Mouse (Mus musculus) heart, adult 2 months (tissue): ENCODE measurements around the gene Atp7a. TPM values are rescaled to one million over a fixed set of nuclear protein-coding genes. Genes with fewer than 3 reads are reported as not detected.

ENCODE experiments used
- DNase-seq, 2 experiments: peaks; one replicate each; pipeline ENCODE4 v3.0.0; 2021
- H3K27ac ChIP-seq: fragments of 200-600 bp; 2 replicates; pipeline ENCODE4 v1.8.1; 2022
- H3K27me3 ChIP-seq: fragments of 200-500 bp; 2 replicates; pipeline ENCODE4 v1.6.1; 2012; ENCODE audit warnings: mild to moderate bottlenecking, low read length, inconsistent platforms, mixed read lengths; ENCODE audit not compliant: control insufficient read depth, insufficient read depth
- H3K36me3 ChIP-seq: fragments of 200-500 bp; 2 replicates; pipeline ENCODE4 v1.6.1; 2012; ENCODE audit warnings: low read length, inconsistent platforms; ENCODE audit not compliant: control insufficient read depth, insufficient read depth
- H3K4me1 ChIP-seq: fragments of 200-500 bp; 2 replicates; pipeline ENCODE4 v1.6.1; 2011; ENCODE audit warnings: low read length; ENCODE audit not compliant: control insufficient read depth, insufficient read depth
- H3K4me3 ChIP-seq: fragments of 200-600 bp; 2 replicates; pipeline ENCODE4 v1.8.1; 2022
- H3K79me2 ChIP-seq: fragments of 200-500 bp; replicated peaks from 2 replicates; pipeline ENCODE4 v1.6.1; 2012; ENCODE audit warnings: mild to moderate bottlenecking, inconsistent platforms, low read length, moderate library complexity, mixed read lengths; ENCODE audit not compliant: control insufficient read depth, insufficient read depth
- H3K9ac ChIP-seq: fragments of 200-500 bp; 2 replicates; pipeline ENCODE4 v1.6.1; 2012; ENCODE audit warnings: low read depth, mild to moderate bottlenecking, control low read depth, inconsistent platforms, low read length, mixed read lengths
- CTCF ChIP-seq: fragments of 200-600 bp; IDR thresholded peaks from 2 replicates; pipeline ENCODE4 v1.8.1; 2022; ENCODE audit warnings: antibody characterized with exemption, mild to moderate bottlenecking, moderate library complexity
- EP300 ChIP-seq: fragments of 200-500 bp; IDR thresholded peaks from 2 replicates; pipeline ENCODE4 v1.6.1; 2011; ENCODE audit warnings: low read depth, low read length, control low read depth; ENCODE audit not compliant: insufficient read depth
- POLR2A ChIP-seq: fragments of 200-500 bp; IDR thresholded peaks from 2 replicates; pipeline ENCODE4 v1.6.1; 2011; ENCODE audit warnings: mild to moderate bottlenecking, low read depth, low read length, control low read depth; ENCODE audit not compliant: insufficient read depth
- WGBS: fragments of 180-500 bp; shearing (Covaris S2); methylation state at CpG from one replicate; pipeline ENCODE4 v1.1.7; 2018; 5-methylcytosine and 5-hydroxymethylcytosine counted together
- intact Hi-C: fragments of 180-260 bp; cut with DNase I; formaldehyde crosslinking; loops from one replicate; pipeline ENCODE4 v1.15.1; 2025
- polyA plus RNA-seq: library from polyadenylated mRNA; depleted of rRNA; stranded (reverse); fragments of >200 nt; gene quantifications from 2 replicates; pipeline ENCODE4 v1.2.3, GENCODE M21; 2012
- total RNA-seq, 2 experiments: library from RNA; stranded (reverse); gene quantifications; 2 replicates each; pipeline ENCODE4 v1.2.3; 2021

Atp7a gene
- total and polyA plus RNA-seq, 3 experiments, result 1.6 to 7.3 (median 6.7) TPM

DNA sequence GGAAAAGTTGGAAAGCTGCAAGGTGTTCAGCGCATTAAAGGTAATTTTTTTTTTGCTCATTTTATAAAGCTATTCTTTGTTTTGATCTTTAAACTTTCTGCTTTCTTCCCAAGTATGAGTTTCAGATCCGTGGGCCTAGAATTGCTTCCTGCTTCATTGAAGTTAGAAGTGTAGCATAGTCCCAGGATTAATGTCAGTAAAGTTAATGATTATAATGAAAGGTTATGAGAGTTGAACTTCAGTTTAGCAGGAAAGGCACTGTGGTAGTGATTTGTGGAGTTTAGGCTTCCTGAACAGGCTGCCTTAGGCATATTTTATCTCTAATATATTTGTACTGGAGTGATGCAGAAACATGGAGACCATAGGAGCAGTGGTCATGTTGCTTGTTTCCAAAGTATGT is 58.5 kb downstream of the Atp7a start:
- no peak for DNase-seq
- no peak for TF ChIP-seq CTCF
- TF ChIP-seq POLR2A, result no peak
- no peak for TF ChIP-seq EP300
- Histone ChIP-seq H3K27ac (no peak overlapping the region), H3K9ac (no peak overlapping the region), H3K79me2 (no peaks in the 10 kb centered on the region), H3K4me3 (no peak overlapping the region), H3K27me3 (no peaks in the 10 kb centered on the region), H3K36me3 (no peaks in the 10 kb centered on the region), H3K4me1 (peaks cover 2% of the 10 kb centered on the region)
- intact Hi-C loops, result loop anchor here (5.0 kb wide), 1 partner anchor 58 kb away; the partner anchor contains the start of gene Atp7a
- WGBS, result 77% methylated on average over 2 of the region's 2 CpGs

GRCm38 (mm10) chrX:106092939-106093338 is 65.9 kb downstream of the Atp7a start:
- peak in 1 of 2 experiments; percentile 18 for DNase-seq
- intact Hi-C loops, result no loop called here

GRCm38 (mm10) chrX:106105464-106105863 is 78.4 kb downstream of the Atp7a start:
- peak; percentile 29 to 45 for DNase-seq
- intact Hi-C loops, result loop anchor here (1.0 to 10.0 kb wide), 2 partner anchors 78 to 221 kb away; partner anchors contain the start of gene Atp7a
- Histone ChIP-seq H3K36me3 (no peaks in the 10 kb centered on the region), H3K27me3 (no peaks in the 10 kb centered on the region), H3K4me1 (no peaks in the 10 kb centered on the region), H3K79me2 (no peaks in the 10 kb centered on the region), H3K9ac (no peak overlapping the region), H3K27ac (no peak overlapping the region), H3K4me3 (no peak overlapping the region)
- 25% methylated on average over 2 of the region's 2 CpGs for WGBS
- no peak for TF ChIP-seq EP300
- TF ChIP-seq CTCF, result peak; percentile 72
- TF ChIP-seq POLR2A, result no peak

More at GRCm38 (mm10) chrX:106092939-106093338, 65.9 kb downstream of the Atp7a start:
- no peaks in the 10 kb centered on the region for H3K36me3 ChIP-seq
- TF ChIP-seq EP300 (no peak), CTCF (no peak), POLR2A (no peak)
- H3K4me1 ChIP-seq, result no peaks in the 10 kb centered on the region
- WGBS, result 49% methylated on average over 5 of the region's 5 CpGs
- H3K4me3 ChIP-seq, result no peak overlapping the region
- H3K9ac ChIP-seq, result no peak overlapping the region
- no peak overlapping the region for H3K27ac ChIP-seq
- H3K79me2 ChIP-seq, result no peaks in the 10 kb centered on the region
- no peaks in the 10 kb centered on the region for H3K27me3 ChIP-seq

GRCm38 (mm10) chrX:106113881-106114280 is 86.8 kb downstream of the Atp7a start:
- Histone ChIP-seq H3K36me3 (no peaks in the 10 kb centered on the region), H3K9ac (no peak overlapping the region), H3K27me3 (no peaks in the 10 kb centered on the region), H3K4me3 (no peak overlapping the region), H3K4me1 (no peaks in the 10 kb centered on the region), H3K27ac (no peak overlapping the region), H3K79me2 (no peaks in the 10 kb centered on the region)
- intact Hi-C loops, result no loop called here
- WGBS, result 78% methylated on average over 4 of the region's 4 CpGs
- no peak for DNase-seq
- TF ChIP-seq CTCF, result no peak

GRCm38 (mm10) chrX:106114674-106115073 is 87.6 kb downstream of the Atp7a start:
- Histone ChIP-seq H3K36me3 (no peaks in the 10 kb centered on the region), H3K79me2 (no peaks in the 10 kb centered on the region), H3K4me1 (no peaks in the 10 kb centered on the region), H3K9ac (no peak overlapping the region), H3K27me3 (no peaks in the 10 kb centered on the region), H3K4me3 (no peak overlapping the region), H3K27ac (no peak overlapping the region)
- TF ChIP-seq POLR2A (no peak), CTCF (no peak), EP300 (no peak)
- 88% methylated on average over 1 of the region's 1 CpGs for WGBS
- intact Hi-C loops, result loop anchor here (5.0 kb wide), 1 partner anchor 297 kb away; no protein-coding TSS in a partner anchor
- no peak for DNase-seq

- 67% methylated on average over 2 of the region's 2 CpGs for WGBS
- no peak overlapping the region for H3K9ac ChIP-seq
- no peak for TF ChIP-seq POLR2A
- no peaks in the 10 kb centered on the region for H3K4me1 ChIP-seq
- DNase-seq, result no peak
- no peak overlapping the region for H3K4me3 ChIP-seq
- intact Hi-C loops, result no loop called here
- no peak overlapping the region for H3K27ac ChIP-seq
- H3K36me3 ChIP-seq, result no peaks in the 10 kb centered on the region
- no peaks in the 10 kb centered on the region for H3K79me2 ChIP-seq
- no peaks in the 10 kb centered on the region for H3K27me3 ChIP-seq
These were observed 95.7 kb downstream of the Atp7a start for GRCm38 (mm10) chrX:106122823-106123222.

DNA sequence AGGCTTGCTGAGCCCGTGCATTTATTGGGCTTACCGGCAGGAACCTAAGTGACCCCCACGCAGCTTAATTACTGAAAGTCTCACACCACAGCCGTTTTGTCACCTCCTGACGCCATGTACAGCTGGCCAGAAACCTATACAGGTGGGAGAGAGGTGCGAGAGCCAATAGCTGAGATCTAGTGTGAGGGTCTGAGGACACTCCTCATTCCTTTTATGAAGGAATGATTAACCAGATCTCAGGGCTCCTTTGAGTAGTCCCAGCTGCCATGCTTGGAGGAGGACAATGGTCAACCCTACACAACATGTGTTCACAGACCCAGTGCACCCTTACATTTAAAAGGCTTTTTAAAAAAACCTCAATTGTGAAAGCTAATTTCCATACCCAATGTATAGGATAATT is 101.2 kb downstream of the Atp7a start:
- no peaks in the 10 kb centered on the region for H3K4me1 ChIP-seq
- DNase-seq, result no peak
- intact Hi-C loops, result no loop called here
- no peak for TF ChIP-seq EP300
- TF ChIP-seq CTCF, result no peak
- no peak for TF ChIP-seq POLR2A
- no peaks in the 10 kb centered on the region for H3K27me3 ChIP-seq
- no peak overlapping the region for H3K4me3 ChIP-seq
- no peaks in the 10 kb centered on the region for H3K79me2 ChIP-seq
- no peaks in the 10 kb centered on the region for H3K36me3 ChIP-seq
- no peak overlapping the region for H3K9ac ChIP-seq
- WGBS, result 77% methylated on average over 6 of the region's 6 CpGs
- H3K27ac ChIP-seq, result no peak overlapping the region
